Mouse (Mus musculus) left cerebral cortex, postnatal 4 days (tissue): ENCODE measurements around the gene Angptl6. TPM values are rescaled to one million over a fixed set of nuclear protein-coding genes. Genes with fewer than 3 reads are reported as not detected.
"Not testable (repeated sequence)": the region's sequence is repeated elsewhere in the genome, so short reads cannot be mapped to it uniquely, and the experiment has no call there.

Experiments used
- DNase-seq: peaks from one replicate; pipeline ENCODE4 v3.0.0-alpha.2; 2022
- intact Hi-C: fragments of 180-260 bp; cut with DNase I; formaldehyde crosslinking; loops from one replicate; pipeline ENCODE4 v1.15.1; 2025
- microRNA-seq: library from miRNA; unstranded; fragments of <30 nt; microRNA quantifications from one replicate; pipeline ENCODE4 v1.2.0, GENCODE M21; 2022
- total RNA-seq, 2 experiments: library from RNA; stranded (reverse); gene quantifications; 2 replicates each; pipeline ENCODE4 v1.2.3; 2021

The Angptl6 gene
- total RNA-seq, 2 experiments from 2014 or later, result 9.9 to 10.9 TPM

DNA sequence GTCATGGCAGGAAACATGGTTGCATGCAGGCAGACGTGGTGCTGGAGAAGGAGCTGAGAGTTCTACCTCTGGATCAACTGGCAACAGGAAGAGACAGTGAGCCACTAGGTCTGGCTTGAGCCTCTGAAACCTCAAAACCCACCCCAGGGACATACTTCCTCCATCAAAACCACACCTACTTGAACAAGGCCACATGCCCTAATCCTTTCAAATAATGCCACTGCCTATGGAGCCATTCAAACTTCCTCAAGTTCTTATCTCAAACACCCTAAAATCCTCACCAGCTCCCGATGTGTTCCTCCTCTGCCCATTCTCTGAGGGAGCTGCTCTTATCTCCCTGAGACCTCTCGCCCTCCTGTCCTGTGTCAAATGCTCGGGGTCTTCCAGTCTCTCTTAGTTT, 37.3 kb downstream of the Angptl6 start:
- DNase-seq, result no peak

DNA sequence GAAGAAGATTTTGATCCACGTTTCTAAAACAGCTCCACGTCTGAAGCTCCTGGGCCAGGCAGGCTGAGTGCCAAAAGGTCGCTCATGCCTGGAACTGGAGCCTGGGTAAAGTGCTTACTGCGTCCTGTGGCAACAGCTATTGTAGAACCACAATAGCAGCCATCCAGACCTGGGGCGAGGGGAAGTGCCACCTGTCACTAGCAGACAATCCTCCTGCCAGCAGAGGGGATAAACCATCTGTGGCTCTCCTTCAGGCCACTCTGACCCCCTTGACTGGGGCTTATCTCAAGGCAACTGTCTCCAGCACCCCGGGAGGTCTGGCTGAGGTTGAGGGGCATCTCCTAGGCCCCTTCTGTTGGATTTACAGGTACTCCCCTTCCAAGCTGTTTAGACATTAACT, 40.6 kb downstream of the Angptl6 start:
- peak; percentile 34 for DNase-seq
- intact Hi-C loops, result no loop called here

More for the DNA sequence above, 37.3 kb downstream of the Angptl6 start:
- intact Hi-C loops, result no loop called here

DNA sequence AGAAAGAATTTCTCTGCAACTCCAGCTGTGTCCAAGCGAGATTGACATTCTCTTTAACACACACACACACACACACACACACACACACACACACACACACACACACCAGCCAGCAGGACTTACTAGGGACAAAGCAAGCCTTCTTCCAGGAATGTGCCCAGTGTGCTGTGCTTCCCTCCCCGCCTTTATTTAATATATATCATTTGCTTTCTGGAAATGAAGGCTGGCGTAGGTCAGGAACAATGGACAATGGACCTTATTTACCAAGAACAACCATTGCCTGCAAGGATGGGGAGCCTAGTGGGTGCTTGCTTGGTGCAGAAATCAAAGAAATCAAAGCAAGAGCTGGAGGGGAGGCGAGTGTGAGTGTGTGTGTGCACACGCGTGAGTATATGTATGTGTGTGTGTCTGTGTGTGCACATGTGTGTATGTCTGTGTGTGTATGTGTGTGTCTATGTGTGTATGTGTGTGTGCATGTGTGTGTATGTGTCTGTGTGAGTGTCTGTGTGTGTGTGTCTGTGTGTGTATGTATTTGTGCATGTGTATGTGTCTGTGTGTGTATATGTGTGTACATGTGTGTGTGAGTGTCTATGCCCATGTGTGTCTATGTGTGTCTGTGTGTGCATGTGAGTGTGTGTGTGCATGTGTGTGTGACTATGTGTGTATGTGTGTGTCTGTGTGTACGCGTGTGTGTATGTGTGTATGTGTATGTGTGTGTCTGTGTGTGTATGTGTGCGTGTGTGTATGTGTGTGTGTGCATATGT, 42.2 kb downstream of the Angptl6 start:
- intact Hi-C loops, result no loop called here
- DNase-seq, result no peak

DNA sequence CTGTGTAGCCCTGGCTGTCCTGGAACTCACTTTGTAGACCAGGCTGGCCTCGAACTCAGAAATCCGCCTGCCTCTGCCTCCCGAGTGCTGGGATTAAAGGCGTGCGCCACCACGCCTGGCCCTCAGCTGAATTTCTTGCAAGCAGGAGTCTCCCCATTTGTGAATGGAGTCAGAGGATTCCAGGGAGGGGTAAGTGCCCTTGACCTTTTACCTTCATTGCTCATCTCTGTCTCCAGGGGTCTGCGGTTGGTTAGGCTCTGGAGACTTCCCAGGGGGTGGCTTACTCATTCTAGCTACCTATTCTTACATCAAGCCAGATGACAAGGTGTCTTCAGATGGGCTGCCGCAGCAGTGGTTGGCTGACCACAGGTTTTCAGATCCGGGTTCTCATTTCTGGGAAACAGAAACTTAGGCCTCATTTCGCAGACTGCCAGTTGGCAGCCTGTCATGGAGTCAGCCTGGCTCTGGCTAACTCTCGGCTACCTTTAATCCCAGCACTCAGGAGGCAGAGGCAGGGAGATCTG, 44.0 kb downstream of the Angptl6 start:
- DNase-seq, intact Hi-C loops: not testable (repeated sequence)

- intact Hi-C loops, result loop anchor here (5.0 kb wide), 1 partner anchor 178 kb away; no protein-coding TSS in a partner anchor
- DNase-seq, result no peak
These were observed 44.6 kb downstream of the Angptl6 start for GRCm38 (mm10) chr9:20834881-20835280.

- peak; percentile 98 for DNase-seq
- intact Hi-C loops, result loop anchor here (2.0 to 5.0 kb wide), 2 partner anchors 90 to 174 kb away; no protein-coding TSS in a partner anchor
These were observed 48.5 kb downstream of the Angptl6 start for GRCm38 (mm10) chr9:20830901-20831643.

DNA sequence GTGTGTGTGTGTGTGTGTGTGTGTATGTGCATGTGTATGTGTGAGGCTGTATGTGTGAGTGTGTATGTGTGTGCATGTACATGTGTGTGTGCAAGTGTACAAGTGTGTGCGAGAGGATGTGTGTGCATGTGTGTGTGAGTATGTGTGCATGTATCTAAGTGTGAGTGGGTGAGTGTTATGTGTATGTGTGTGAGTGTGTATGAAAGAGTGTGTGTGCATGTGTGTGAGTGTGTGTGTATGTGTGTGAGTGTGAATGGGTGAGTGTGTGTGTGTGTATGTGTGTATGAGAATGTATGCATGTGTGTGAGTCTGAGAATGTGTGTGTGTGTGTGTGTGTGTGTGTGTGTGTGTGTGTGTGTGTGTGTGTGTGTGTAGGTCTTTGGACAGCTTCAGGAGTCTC, 51.4 kb downstream of the Angptl6 start:
- DNase-seq, result no peak
- intact Hi-C loops, result no loop called here

DNA sequence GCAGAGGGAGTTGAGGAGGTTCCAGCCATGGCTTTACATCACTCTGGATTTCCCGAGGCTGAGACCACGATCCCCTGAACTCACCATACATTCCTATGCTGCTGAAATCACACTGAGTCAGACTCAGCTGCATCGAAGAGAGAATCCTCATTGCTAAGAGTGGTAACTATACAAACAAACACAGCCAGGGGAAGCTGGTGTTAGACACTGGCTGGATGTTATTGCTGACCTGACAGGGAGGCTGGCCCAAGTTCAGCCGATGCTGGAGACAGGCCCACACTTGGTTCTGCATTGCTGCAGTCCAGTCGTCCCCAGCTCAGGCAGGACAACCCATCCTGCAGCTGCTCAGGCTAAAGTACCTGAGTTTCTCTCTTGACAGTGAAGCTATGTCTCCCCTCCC, 53.7 kb downstream of the Angptl6 start:
- intact Hi-C loops, result no loop called here
- DNase-seq, result no peak

Small RNA genes within 50 kb of the gene (microRNA-seq; reads per million reads assigned to microRNA genes)
- gene Mir7081, result 0.90 reads per million

Other genes starting within 250 kb of the Angptl6 start
- 100 to 1,000 TPM; 298 to 308 TPM for gene Ubl5, start 236.8 kb downstream of the Angptl6 start, total RNA-seq
- gene Fbxl12, start 235.0 kb downstream of the Angptl6 start, total RNA-seq, result 10 to 100 TPM; 21.9 to 25.4 TPM
- 10 to 100 TPM; 27.0 to 28.4 TPM for gene Pin1, start 227.6 kb downstream of the Angptl6 start, total RNA-seq
- gene Olfm2, start 133.4 kb downstream of the Angptl6 start, total RNA-seq, result 100 to 1,000 TPM; 229 to 241 TPM
- 1 to 10 TPM in 1 of 2 experiments, under 1 TPM in 1; 0.90 to 1.2 TPM for gene Col5a3, start 64.7 kb downstream of the Angptl6 start, total RNA-seq
- gene Rdh8, start 61.2 kb downstream of the Angptl6 start, total RNA-seq, result not detected
- gene A230050P20Rik, start 11.1 kb downstream of the Angptl6 start, total RNA-seq, result 10 to 100 TPM; 33.3 to 42.2 TPM
- 10 to 100 TPM; 37.9 to 43.0 TPM for gene Ppan, start 8.4 kb upstream of the Angptl6 start, total RNA-seq
- gene Eif3g, start 18.9 kb upstream of the Angptl6 start, total RNA-seq, result 100 to 1,000 TPM; 144 to 147 TPM
- gene Dnmt1, start 80.2 kb upstream of the Angptl6 start, total RNA-seq, result 10 to 100 TPM; 86.1 to 88.5 TPM
- 1 to 10 TPM; 4.5 to 5.5 TPM for gene S1pr2, start 97.1 kb upstream of the Angptl6 start, total RNA-seq
- gene Mrpl4, start 123.0 kb upstream of the Angptl6 start, total RNA-seq, result 10 to 100 TPM; 45.2 to 49.3 TPM
- 1 to 10 TPM; 2.5 to 2.8 TPM for gene Icam1, start 136.3 kb upstream of the Angptl6 start, total RNA-seq
- gene Icam4, start 149.6 kb upstream of the Angptl6 start, total RNA-seq, result not detected
- 10 to 100 TPM; 28.1 to 41.3 TPM for gene Icam5, start 152.3 kb upstream of the Angptl6 start, total RNA-seq
- gene Zglp1, start 187.4 kb upstream of the Angptl6 start, total RNA-seq, result not detected
- gene Gm49373, start 193.4 kb upstream of the Angptl6 start, total RNA-seq, result 1 to 10 TPM; 1.9 TPM
- 10 to 100 TPM; 36.6 to 38.2 TPM for gene Fdx1l, start 193.9 kb upstream of the Angptl6 start, total RNA-seq
- 1 to 10 TPM; 3.3 to 4.1 TPM for gene Gm38431, start 212.3 kb upstream of the Angptl6 start, total RNA-seq
- gene Raver1, start 212.3 kb upstream of the Angptl6 start, total RNA-seq, result 10 to 100 TPM; 36.8 to 37.9 TPM